Mouse (Mus musculus): ENCODE measurements around the gene Jade2. TPM values are rescaled to one million over a fixed set of nuclear protein-coding genes. Genes with fewer than 3 reads are reported as not detected.

The Jade2 gene
- total and polyA plus RNA-seq, 2 experiments from 2014 or later: 0.95 to 3.7 TPM

GRCm38 (mm10) chr11:51860666-51861065, 3.2 kb upstream of the Jade2 start:
- Histone ChIP-seq H3K27ac (ENCODE audit: low read depth, low read length) (no peak overlapping the region), H3K9me3 (ENCODE audit: low read length) (no peaks in the 10 kb centered on the region), H3K9ac (replicated peaks; ENCODE audit: low read length, poor library complexity, severe bottlenecking) (no peak overlapping the region), H3K4me3 (ENCODE audit: low read depth, low read length) (no peak overlapping the region), H3K4me2 (ENCODE audit: low read depth, low read length, poor library complexity, severe bottlenecking) (no peak overlapping the region), H3K27me3 (ENCODE audit: insufficient read depth, low read length) (no peaks in the 10 kb centered on the region), H3K4me1 (ENCODE audit: insufficient read depth, low read length) (no peaks in the 10 kb centered on the region), H3K36me3 (ENCODE audit: insufficient read depth, low read length) (no peaks in the 10 kb centered on the region)
- TF ChIP-seq CTCF (IDR thresholded peaks at IDR 0.05): no peak
- ATAC-seq (ENCODE audit: low FRiP score) (no peak), DNase-seq (ENCODE audit: low spot score) (no peak)
- WGBS: 88% methylated on average over 8 of the region's 8 CpGs

GRCm38 (mm10) chr11:51859561-51859960, 2.1 kb upstream of the Jade2 start:
- no peaks in the 10 kb centered on the region for H3K27me3 ChIP-seq (ENCODE audit: insufficient read depth, low read length)
- H3K36me3 ChIP-seq (ENCODE audit: insufficient read depth, low read length): no peaks in the 10 kb centered on the region
- no peak overlapping the region for H3K4me3 ChIP-seq (ENCODE audit: low read depth, low read length)
- H3K4me2 ChIP-seq (ENCODE audit: low read depth, low read length, poor library complexity, severe bottlenecking): no peak overlapping the region
- H3K9me3 ChIP-seq (ENCODE audit: low read length): no peaks in the 10 kb centered on the region
- WGBS: 34% methylated on average over 2 of the region's 2 CpGs
- peaks cover 5% of the 10 kb centered on the region; the same call in 1 of the 2 replicates for H3K4me1 ChIP-seq (ENCODE audit: insufficient read depth, low read length)
- DNase-seq (ENCODE audit: low spot score) (no peak), ATAC-seq (ENCODE audit: low FRiP score) (no peak)
- no peak for TF ChIP-seq CTCF (IDR thresholded peaks at IDR 0.05)
- H3K9ac ChIP-seq (replicated peaks; ENCODE audit: low read length, poor library complexity, severe bottlenecking): no peak overlapping the region
- H3K27ac ChIP-seq (ENCODE audit: low read depth, low read length): no peak overlapping the region

GRCm38 (mm10) chr11:51858528-51859051, 1.1 kb upstream of the Jade2 start:
- Histone ChIP-seq H3K27me3 (ENCODE audit: insufficient read depth, low read length) (no peaks in the 10 kb centered on the region), H3K4me1 (ENCODE audit: insufficient read depth, low read length) (peaks cover 5% of the 10 kb centered on the region; the same call in 1 of the 2 replicates), H3K4me2 (ENCODE audit: low read depth, low read length, poor library complexity, severe bottlenecking) (peak overlapping the region; percentile 99), H3K27ac (ENCODE audit: low read depth, low read length) (peak overlapping the region; percentile 80; the same call in 1 of the 2 replicates), H3K36me3 (ENCODE audit: insufficient read depth, low read length) (no peaks in the 10 kb centered on the region), H3K9me3 (ENCODE audit: low read length) (no peaks in the 10 kb centered on the region), H3K9ac (replicated peaks; ENCODE audit: low read length, poor library complexity, severe bottlenecking) (peak overlapping the region; percentile 85), H3K4me3 (ENCODE audit: low read depth, low read length) (peak overlapping the region; percentile 71)
- peak; percentile 40 for DNase-seq (ENCODE audit: low spot score)
- ATAC-seq (ENCODE audit: low FRiP score): peak; percentile 11; the same call in 1 of the 2 replicates
- TF ChIP-seq CTCF (IDR thresholded peaks at IDR 0.05): no peak
- WGBS: under 1% methylated on average over 23 of the region's 28 CpGs

GRCm38 (mm10) chr11:51857818-51858527, 520 bp upstream of the Jade2 start:
- Histone ChIP-seq H3K36me3 (ENCODE audit: insufficient read depth, low read length) (no peaks in the 10 kb centered on the region), H3K4me2 (ENCODE audit: low read depth, low read length, poor library complexity, severe bottlenecking) (peak overlapping the region; percentile 99), H3K9me3 (ENCODE audit: low read length) (no peaks in the 10 kb centered on the region), H3K27ac (ENCODE audit: low read depth, low read length) (peak overlapping the region; percentile 80), H3K4me3 (ENCODE audit: low read depth, low read length) (peak overlapping the region; percentile 71), H3K27me3 (ENCODE audit: insufficient read depth, low read length) (no peaks in the 10 kb centered on the region), H3K4me1 (ENCODE audit: insufficient read depth, low read length) (peaks cover 5% of the 10 kb centered on the region; the same call in 1 of the 2 replicates), H3K9ac (replicated peaks; ENCODE audit: low read length, poor library complexity, severe bottlenecking) (peak overlapping the region; percentile 85)
- DNase-seq (ENCODE audit: low spot score): peak; percentile 72
- peak; percentile 40; the same call in 1 of the 2 replicates for ATAC-seq (ENCODE audit: low FRiP score)
- under 1% methylated on average over 39 of the region's 52 CpGs for WGBS
- TF ChIP-seq CTCF (IDR thresholded peaks at IDR 0.05): peak; percentile 33

GRCm38 (mm10) chr11:51856616-51857080, 805 bp downstream of the Jade2 start:
- ATAC-seq (ENCODE audit: low FRiP score) (peak; percentile 25), DNase-seq (ENCODE audit: low spot score) (peak; percentile 19)
- under 1% methylated on average over 36 of the region's 41 CpGs for WGBS
- TF ChIP-seq CTCF (IDR thresholded peaks at IDR 0.05): peak; percentile 0; the same call in 1 of the 2 replicates
- H3K4me2 ChIP-seq (ENCODE audit: low read depth, low read length, poor library complexity, severe bottlenecking): peak overlapping the region; percentile 99
- H3K4me3 ChIP-seq (ENCODE audit: low read depth, low read length): peak overlapping the region; percentile 71
- H3K9ac ChIP-seq (replicated peaks; ENCODE audit: low read length, poor library complexity, severe bottlenecking): peak overlapping the region; percentile 85
- no peaks in the 10 kb centered on the region for H3K27me3 ChIP-seq (ENCODE audit: insufficient read depth, low read length)
- peak overlapping the region; percentile 80 for H3K27ac ChIP-seq (ENCODE audit: low read depth, low read length)
- H3K36me3 ChIP-seq (ENCODE audit: insufficient read depth, low read length): no peaks in the 10 kb centered on the region
- peaks cover 5% of the 10 kb centered on the region; the same call in 1 of the 2 replicates for H3K4me1 ChIP-seq (ENCODE audit: insufficient read depth, low read length)
- H3K9me3 ChIP-seq (ENCODE audit: low read length): no peaks in the 10 kb centered on the region
